Mouse (Mus musculus): ENCODE measurements around the gene Pigr. TPM values are rescaled to one million over a fixed set of nuclear protein-coding genes. Genes with fewer than 3 reads are reported as not detected.

Pigr gene
- polyA plus RNA-seq, 1 experiment, result not detected

DNA sequence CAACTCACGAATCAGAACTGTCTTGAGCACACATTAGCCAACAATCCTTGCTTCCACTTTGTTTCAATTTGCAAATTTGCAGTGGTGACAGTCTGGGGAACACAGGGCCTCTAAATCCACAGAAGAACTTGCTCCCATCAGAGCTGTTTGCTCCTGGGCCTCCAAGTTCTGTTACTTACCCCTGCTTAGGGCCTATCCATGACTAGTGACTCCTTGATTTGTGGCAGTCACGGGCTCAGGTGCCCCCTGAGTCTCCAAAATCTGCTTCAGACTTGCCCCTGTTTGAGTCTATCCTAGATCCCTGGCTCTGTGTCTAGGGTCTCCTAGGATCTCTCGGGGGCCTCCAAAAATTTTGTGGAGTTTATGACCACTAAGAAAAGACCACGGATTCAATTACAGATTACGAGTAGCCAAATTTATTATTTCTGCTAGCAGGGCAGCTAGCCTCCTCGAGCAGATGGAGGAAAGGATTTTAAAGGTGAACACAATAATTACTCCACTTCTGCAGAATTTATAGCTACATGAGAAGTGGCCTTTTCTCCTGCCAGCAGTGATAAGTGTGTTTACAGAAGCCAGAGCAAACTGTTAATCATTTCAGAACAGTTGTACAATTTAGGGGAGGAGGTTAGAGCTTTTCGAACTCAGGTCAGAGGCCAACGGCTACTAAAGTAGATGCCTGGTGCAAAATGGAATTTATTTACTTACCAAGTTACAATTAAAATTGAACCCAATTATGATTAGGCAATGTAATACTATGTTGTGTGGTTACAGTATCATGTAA lies 14.3 kb downstream of the Pigr start:
- no peak overlapping the region for H3K27ac ChIP-seq (ENCODE audit: insufficient read depth, low read depth, low read length)
- no peaks in the 10 kb centered on the region for H3K4me1 ChIP-seq (ENCODE audit: control insufficient read depth, insufficient read depth, low read length)
- no peak overlapping the region for H3K4me3 ChIP-seq (ENCODE audit: insufficient read depth, low read depth, low read length)
- no peak for TF ChIP-seq CTCF (IDR thresholded peaks at IDR 0.05; ENCODE audit: insufficient read depth, low read depth, low read length)
- TF ChIP-seq POLR2A (IDR thresholded peaks at IDR 0.05; ENCODE audit: insufficient read depth, low read depth, low read length), result no peak
- WGBS, result 83% methylated on average over 8 of the region's 8 CpGs

DNA sequence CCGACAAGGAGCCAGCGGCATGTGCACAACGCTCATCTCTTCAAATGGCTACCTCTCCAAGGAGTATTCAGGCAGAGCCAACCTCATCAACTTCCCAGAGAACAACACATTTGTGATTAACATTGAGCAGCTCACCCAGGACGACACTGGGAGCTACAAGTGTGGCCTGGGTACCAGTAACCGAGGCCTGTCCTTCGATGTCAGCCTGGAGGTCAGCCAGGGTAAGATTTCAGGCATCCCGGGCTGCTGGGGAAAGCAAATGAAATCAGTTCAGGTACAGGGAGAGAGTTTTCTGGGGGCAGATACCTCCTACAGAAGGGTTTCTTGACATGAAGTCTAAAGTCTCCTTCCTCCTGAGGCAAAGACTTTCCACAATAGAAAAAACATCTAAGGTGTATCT lies 15.1 kb downstream of the Pigr start:
- TF ChIP-seq CTCF (IDR thresholded peaks at IDR 0.05; ENCODE audit: insufficient read depth, low read depth, low read length) (no peak), POLR2A (IDR thresholded peaks at IDR 0.05; ENCODE audit: insufficient read depth, low read depth, low read length) (no peak)
- no peak overlapping the region for H3K27ac ChIP-seq (ENCODE audit: insufficient read depth, low read depth, low read length)
- no peak overlapping the region for H3K4me3 ChIP-seq (ENCODE audit: insufficient read depth, low read depth, low read length)
- WGBS, result 95% methylated on average over 7 of the region's 7 CpGs
- no peaks in the 10 kb centered on the region for H3K4me1 ChIP-seq (ENCODE audit: control insufficient read depth, insufficient read depth, low read length)

DNA sequence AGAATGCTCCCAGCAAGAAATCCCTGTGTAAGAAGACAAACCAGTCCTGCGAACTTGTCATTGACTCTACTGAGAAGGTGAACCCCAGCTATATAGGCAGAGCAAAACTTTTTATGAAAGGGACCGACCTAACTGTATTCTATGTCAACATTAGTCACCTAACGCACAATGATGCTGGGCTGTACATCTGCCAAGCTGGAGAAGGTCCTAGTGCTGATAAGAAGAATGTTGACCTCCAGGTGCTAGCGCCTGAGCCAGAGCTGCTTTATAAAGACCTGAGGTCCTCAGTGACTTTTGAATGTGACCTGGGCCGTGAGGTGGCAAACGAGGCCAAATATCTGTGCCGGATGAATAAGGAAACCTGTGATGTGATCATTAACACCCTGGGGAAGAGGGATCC lies 18.0 kb downstream of the Pigr start:
- TF ChIP-seq POLR2A (IDR thresholded peaks at IDR 0.05; ENCODE audit: insufficient read depth, low read depth, low read length) (no peak), CTCF (IDR thresholded peaks at IDR 0.05; ENCODE audit: insufficient read depth, low read depth, low read length) (no peak)
- Histone ChIP-seq H3K4me3 (ENCODE audit: insufficient read depth, low read depth, low read length) (no peak overlapping the region), H3K4me1 (ENCODE audit: control insufficient read depth, insufficient read depth, low read length) (no peaks in the 10 kb centered on the region), H3K27ac (ENCODE audit: insufficient read depth, low read depth, low read length) (no peak overlapping the region)
- 93% methylated on average over 7 of the region's 7 CpGs for WGBS

DNA sequence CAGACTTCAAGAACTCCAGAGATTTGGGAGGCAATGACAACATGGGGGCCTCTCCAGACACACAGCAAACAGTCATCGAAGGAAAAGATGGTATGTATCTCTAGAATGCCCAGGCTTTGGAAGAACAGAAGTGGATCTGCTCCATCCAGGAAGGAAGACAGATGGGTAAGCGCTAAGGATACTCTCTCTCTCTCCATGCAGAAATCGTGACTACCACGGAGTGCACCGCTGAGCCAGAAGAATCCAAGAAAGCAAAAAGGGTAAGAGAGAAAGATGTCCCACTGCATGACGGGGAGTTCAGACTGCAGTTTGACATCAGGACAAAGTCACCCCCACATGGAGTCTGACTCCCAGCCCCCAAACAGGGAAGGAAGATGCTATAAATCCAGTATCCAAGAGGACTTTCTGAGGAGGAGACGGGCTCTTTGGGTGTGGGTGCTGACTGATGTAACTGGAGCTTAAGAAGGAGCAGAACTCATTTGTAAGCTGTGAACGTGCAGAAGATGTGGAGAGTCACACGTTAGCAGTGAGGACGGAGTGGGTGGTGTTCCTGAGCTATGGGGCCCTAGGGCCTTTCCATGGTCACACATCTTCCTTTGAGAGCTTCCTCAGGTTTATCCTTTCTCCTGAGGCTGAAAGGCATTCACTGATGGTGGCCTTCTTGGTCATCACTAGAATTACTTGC lies 23.2 kb downstream of the Pigr start:
- TF ChIP-seq POLR2A (IDR thresholded peaks at IDR 0.05; ENCODE audit: insufficient read depth, low read depth, low read length) (no peak), CTCF (IDR thresholded peaks at IDR 0.05; ENCODE audit: insufficient read depth, low read depth, low read length) (no peak)
- no peak overlapping the region for H3K4me3 ChIP-seq (ENCODE audit: insufficient read depth, low read depth, low read length)
- H3K27ac ChIP-seq (ENCODE audit: insufficient read depth, low read depth, low read length), result no peak overlapping the region
- 93% methylated on average over 10 of the region's 10 CpGs for WGBS
- no peaks in the 10 kb centered on the region for H3K4me1 ChIP-seq (ENCODE audit: control insufficient read depth, insufficient read depth, low read length)

DNA sequence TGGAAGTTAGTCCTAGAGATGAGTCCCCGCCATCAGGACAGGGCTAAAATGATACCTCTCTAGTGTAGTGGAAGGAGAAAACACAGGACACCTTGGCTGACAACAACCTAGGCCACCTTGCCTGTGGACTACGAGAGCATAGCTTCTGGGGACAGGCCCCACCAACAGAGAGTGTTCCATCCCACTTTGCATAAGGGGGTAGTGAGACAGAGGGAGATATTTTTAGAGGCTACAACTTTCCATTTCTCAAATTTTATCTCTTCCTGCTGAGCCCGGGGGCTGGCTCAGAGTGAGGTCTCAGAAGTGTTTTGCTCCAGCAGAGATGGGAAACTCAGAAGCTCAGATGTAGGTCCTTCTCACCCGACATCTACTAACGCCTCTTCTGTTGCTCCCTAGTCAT lies 23.9 kb downstream of the Pigr start:
- Histone ChIP-seq H3K4me3 (ENCODE audit: insufficient read depth, low read depth, low read length) (no peak overlapping the region), H3K4me1 (ENCODE audit: control insufficient read depth, insufficient read depth, low read length) (no peaks in the 10 kb centered on the region), H3K27ac (ENCODE audit: insufficient read depth, low read depth, low read length) (no peak overlapping the region)
- 92% methylated on average over 5 of the region's 5 CpGs for WGBS
- TF ChIP-seq POLR2A (IDR thresholded peaks at IDR 0.05; ENCODE audit: insufficient read depth, low read depth, low read length) (no peak), CTCF (IDR thresholded peaks at IDR 0.05; ENCODE audit: insufficient read depth, low read depth, low read length) (no peak)

DNA sequence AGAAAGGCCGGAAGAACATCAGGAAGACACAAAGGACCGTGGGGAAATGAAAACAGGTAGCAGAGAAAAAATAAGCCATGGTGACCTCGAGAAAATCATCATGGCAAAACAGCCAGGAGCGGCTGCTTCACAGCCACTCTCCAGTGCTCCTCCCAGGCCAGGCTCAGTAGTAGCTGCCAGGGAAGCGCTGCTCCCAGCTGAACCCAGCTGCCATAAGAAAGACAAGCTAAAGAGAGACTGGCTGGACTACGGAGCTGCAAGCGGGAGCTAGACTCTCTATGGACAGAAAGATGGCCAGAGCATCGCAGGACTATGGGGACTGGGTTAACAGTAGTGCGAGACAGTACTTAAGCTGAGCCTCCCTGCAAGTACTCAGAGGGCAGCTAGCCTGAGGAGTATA lies 28.3 kb downstream of the Pigr start:
- H3K4me3 ChIP-seq (ENCODE audit: insufficient read depth, low read depth, low read length), result no peak overlapping the region
- TF ChIP-seq POLR2A (IDR thresholded peaks at IDR 0.05; ENCODE audit: insufficient read depth, low read depth, low read length), result no peak
- TF ChIP-seq CTCF (IDR thresholded peaks at IDR 0.05; ENCODE audit: insufficient read depth, low read depth, low read length), result no peak
- 85% methylated on average over 9 of the region's 9 CpGs for WGBS
- no peaks in the 10 kb centered on the region for H3K4me1 ChIP-seq (ENCODE audit: control insufficient read depth, insufficient read depth, low read length)
- no peak overlapping the region for H3K27ac ChIP-seq (ENCODE audit: insufficient read depth, low read depth, low read length)

DNA sequence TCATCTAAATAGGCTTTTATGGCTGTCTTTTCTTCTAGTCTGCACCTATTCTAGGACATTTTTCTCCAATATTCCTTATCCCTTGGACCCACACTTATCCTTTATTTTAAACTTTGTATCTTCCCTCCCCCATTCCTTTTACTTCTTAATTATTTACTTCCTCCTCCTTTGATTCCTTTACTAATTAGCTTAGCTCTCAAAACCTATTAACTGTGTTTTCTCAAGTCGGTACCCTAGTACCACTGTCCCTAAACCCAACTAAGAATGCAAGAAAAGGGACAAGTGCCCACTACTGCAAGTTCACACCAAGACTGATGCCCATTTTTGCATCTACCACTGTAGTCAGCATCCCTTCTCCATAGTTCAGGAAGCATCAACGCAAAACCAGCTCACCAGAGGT lies 29.2 kb downstream of the Pigr start:
- 74% methylated on average over 2 of the region's 2 CpGs for WGBS
- TF ChIP-seq CTCF (IDR thresholded peaks at IDR 0.05; ENCODE audit: insufficient read depth, low read depth, low read length) (no peak), POLR2A (IDR thresholded peaks at IDR 0.05; ENCODE audit: insufficient read depth, low read depth, low read length) (no peak)
- H3K27ac ChIP-seq (ENCODE audit: insufficient read depth, low read depth, low read length), result no peak overlapping the region
- H3K4me3 ChIP-seq (ENCODE audit: insufficient read depth, low read depth, low read length), result no peak overlapping the region
- H3K4me1 ChIP-seq (ENCODE audit: control insufficient read depth, insufficient read depth, low read length), result no peaks in the 10 kb centered on the region

DNA sequence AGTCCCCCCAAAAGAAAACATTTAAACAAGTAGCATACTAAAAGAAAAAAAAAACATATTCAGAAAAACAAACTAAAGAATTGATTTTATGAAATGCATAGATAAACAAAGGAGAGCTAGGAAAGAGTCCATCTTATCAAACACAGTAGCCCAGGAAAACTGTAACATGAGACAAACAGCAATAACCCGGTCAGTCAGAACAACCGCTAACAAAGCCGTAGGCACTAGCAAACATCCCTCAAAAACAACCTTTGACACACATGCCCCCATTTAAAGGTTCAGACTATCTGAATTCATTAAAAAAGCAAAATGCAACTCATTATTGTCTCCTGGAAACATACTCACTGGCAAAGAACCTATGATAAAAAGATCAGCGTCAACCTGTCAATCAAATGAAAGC lies 31.0 kb downstream of the Pigr start:
- 84% methylated on average over 4 of the region's 4 CpGs for WGBS
- no peak overlapping the region for H3K27ac ChIP-seq (ENCODE audit: insufficient read depth, low read depth, low read length)
- no peak overlapping the region for H3K4me3 ChIP-seq (ENCODE audit: insufficient read depth, low read depth, low read length)
- no peaks in the 10 kb centered on the region for H3K4me1 ChIP-seq (ENCODE audit: control insufficient read depth, insufficient read depth, low read length)
- TF ChIP-seq POLR2A (IDR thresholded peaks at IDR 0.05; ENCODE audit: insufficient read depth, low read depth, low read length) (no peak), CTCF (IDR thresholded peaks at IDR 0.05; ENCODE audit: insufficient read depth, low read depth, low read length) (no peak)

DNA sequence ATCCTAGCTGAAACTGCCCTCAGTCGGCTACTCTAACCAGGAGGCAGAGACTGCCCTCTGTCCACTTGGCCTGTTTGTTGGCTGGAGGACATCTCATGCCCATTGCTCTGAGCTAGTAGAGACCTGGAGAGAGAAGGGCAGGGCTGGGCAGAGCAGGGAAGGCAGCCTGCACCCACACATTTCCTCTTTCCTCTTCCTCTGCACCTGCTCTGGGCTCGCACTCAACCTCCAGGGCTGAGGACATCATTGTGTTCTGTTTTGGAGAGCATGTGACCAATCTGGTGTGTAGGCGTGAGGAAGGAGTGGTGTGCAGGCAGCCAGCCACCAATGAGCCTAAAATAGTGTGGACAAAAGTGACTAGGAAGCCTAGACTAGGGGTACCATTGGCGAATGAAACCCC lies 37.8 kb downstream of the Pigr start:
- H3K27ac ChIP-seq (ENCODE audit: insufficient read depth, low read depth, low read length), result no peak overlapping the region
- H3K4me1 ChIP-seq (ENCODE audit: control insufficient read depth, insufficient read depth, low read length), result peaks cover 3% of the 10 kb centered on the region
- TF ChIP-seq CTCF (IDR thresholded peaks at IDR 0.05; ENCODE audit: insufficient read depth, low read depth, low read length) (no peak), POLR2A (IDR thresholded peaks at IDR 0.05; ENCODE audit: insufficient read depth, low read depth, low read length) (no peak)
- WGBS, result 67% methylated on average over 4 of the region's 4 CpGs
- no peak overlapping the region for H3K4me3 ChIP-seq (ENCODE audit: insufficient read depth, low read depth, low read length)

All from olfactory bulb, adult 2 months (tissue).